Mouse (Mus musculus): ENCODE measurements around the gene Rhox4f. TPM values are rescaled to one million over a fixed set of nuclear protein-coding genes. Genes with fewer than 3 reads are reported as not detected.
"Not testable (repeated sequence)": the region's sequence is repeated elsewhere in the genome, so short reads cannot be mapped to it uniquely, and the experiment has no call there.

The Rhox4f gene
- total RNA-seq (2015) (not detected in 2 replicates), total RNA-seq (2017) (not detected in 2 replicates)

DNA sequence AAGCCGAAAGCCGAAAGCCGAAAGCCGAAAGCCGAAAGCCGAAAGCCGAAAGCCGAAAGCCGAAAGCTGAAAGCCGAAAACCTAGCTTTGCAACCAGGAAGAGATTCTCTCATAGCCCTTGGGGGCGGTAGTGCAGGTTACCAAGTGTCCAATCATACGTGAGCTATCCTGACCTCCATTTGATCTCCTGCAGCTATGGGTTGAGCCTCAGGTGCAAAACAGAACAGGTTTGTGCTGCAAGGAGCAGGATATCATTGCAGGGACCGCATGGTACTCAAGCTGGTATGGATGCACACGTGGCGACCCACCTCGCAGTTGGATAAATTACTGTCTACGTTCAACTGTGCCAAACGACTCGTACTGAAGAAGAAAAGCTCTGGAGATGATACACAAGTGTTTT, at the start of gene Rhox4f:
Gene Rhox4f, minus strand, starts transcription at position 101 of the 400 bp plus-strand sequence.
- ATAC-seq (replicated peaks; ENCODE audit: poor library complexity) = not testable (repeated sequence)

DNA sequence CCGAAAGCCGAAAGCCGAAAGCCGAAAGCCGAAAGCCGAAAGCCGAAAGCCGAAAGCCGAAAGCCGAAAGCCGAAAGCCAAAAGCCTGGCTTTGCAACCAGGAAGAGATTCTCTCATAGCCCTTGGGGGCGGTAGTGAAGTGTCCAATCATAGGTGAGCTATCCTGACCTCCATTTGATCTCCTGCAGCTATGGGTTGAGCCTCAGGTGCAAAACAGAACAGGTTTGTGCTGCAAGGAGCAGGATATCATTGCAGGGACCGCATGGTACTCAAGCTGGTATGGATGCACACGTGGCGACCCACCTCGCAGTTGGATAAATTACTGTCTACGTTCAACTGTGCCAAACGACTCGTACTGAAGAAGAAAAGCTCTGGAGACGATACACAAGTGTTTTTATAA, 43.7 kb upstream of the Rhox4f start, which contains the start of gene Rhox4g:
Gene Rhox4g, minus strand, starts transcription at position 101 of the 400 bp plus-strand sequence.
- ATAC-seq (replicated peaks; ENCODE audit: poor library complexity) = not testable (repeated sequence)

DNA sequence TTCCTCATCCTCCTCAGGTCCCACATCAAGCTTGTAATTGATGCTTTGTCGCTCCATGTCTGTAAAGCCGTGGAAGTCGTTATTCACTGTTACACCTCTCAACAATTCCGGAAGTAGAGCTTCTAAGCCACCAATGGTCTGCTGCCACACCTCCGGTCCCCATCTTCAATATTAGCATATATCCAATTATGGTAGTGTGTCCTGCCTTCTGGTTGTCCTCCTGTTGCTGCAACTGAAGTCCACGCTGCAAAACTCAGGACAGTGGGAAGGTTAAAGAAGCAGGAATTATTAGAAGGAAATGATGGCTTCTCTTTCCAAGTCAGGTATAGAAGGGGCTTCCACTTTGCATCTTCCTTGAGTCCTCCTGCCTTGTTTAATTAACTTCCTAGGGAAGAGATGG, 35.9 kb upstream of the Rhox4f start, which contains the start of gene Rhox2g:
Gene Rhox2g, minus strand, starts transcription at position 101 of the 400 bp plus-strand sequence.
- not testable (repeated sequence) for ATAC-seq (replicated peaks; ENCODE audit: poor library complexity)

DNA sequence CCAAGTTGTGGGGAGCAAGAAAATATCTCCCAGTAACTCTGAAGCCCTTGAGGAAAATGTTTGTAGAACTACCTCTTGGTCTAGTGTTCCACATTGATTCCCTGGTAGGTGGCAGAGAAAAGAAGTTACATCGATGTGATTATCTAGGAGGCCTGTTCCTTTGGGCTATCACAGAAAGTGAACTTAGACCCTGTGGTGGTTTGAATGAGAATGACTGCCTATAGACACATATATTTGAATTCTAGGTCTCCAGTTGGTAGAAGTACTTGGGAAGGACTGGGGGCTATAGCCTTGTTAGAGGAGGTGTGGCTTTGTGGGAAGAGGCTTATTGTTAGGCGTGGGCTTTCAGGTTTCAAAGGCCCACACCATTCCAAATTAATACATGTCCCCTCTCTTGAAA, 21.0 kb upstream of the Rhox4f start, which contains the start of gene Rhox3g:
Gene Rhox3g, minus strand, starts transcription at position 101 of the 400 bp plus-strand sequence.
- not testable (repeated sequence) for ATAC-seq (replicated peaks; ENCODE audit: poor library complexity)

DNA sequence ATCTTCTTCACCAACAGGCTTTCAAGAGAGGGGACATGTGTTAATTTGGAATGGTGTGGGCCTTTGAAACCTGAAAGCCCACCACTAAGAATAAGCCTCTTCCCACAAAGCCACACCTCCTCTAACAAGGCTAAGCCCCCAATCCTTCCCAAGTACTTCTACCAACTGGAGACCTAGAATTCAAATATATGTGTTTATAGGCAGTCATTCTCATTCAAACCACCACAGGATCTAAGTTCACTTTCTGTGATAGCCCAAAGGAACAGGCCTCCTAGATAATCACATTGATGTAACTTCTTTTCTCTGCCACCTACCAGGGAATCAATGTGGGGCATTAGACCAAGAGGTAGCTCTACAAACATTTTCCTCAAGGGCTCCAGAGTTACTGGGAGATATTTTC, 26.8 kb downstream of the Rhox4f start, which contains the start of gene Rhox3f:
Gene Rhox3f, plus strand, starts transcription at position 301 of the 400 bp plus-strand sequence.
- not testable (repeated sequence) for ATAC-seq (replicated peaks; ENCODE audit: poor library complexity)

DNA sequence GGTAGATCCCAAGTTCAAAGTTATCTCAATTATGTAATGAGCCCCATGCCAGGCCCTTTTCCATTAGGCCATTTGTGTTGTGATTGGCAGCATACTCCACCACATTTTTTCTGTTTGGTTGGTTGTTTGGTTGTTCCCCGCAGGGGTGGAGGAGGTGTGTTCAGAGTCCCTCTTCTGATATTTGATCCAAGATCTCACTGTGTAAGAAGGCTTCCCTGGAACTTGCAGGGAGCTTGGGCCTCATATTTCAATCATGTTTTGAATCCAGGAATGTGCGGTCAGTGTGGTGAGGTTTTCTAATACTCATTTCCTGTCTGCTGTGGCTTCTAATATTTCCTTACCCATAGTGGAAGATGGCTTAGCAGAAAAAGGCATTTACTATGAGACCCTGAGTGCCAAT, 34.9 kb downstream of the Rhox4f start:
- ATAC-seq (replicated peaks; ENCODE audit: poor library complexity) = not testable (repeated sequence)

DNA sequence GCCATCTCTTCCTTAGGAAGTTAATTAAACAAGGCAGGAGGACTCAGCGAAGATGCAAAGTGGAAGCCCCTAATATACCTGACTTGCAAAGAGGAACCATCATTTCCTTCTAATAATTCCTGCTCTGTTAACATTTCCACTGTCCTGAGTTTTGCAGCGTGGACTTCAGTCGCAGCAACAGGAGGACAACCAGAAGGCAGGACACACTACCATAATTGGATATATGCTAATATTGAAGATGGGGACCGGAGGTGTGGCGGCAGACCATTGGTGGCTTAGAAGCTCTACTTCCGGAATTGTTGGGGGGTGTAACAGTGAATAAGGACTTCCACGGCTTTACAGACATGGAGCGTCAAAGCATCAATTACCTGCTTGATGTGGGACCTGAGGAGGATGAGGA, 36.4 kb downstream of the Rhox4f start, which contains the start of gene Rhox2f:
Gene Rhox2f, plus strand, starts transcription at position 301 of the 400 bp plus-strand sequence.
- ATAC-seq (replicated peaks; ENCODE audit: poor library complexity) = not testable (repeated sequence)

DNA sequence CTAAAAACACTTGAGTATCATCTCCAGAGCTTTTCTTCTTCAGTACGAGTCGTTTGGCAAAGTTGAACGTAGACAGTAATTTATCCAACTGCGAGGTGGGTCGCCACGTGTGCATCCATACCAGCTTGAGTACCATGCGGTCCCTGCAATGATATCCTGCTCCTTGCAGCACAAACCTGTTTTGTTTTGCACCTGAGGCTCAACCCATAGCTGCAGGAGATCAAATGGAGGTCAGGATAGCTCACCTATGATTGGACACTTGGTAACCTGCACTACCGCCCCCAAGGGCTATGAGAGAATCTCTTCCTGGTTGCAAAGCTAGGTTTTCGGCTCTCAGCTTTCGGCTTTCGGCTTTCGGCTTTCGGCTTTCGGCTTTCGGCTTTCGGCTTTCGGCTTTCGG, 50.4 kb downstream of the Rhox4f start, which contains the start of gene Rhox4e:
Gene Rhox4e, plus strand, starts transcription at position 301 of the 400 bp plus-strand sequence.
- not testable (repeated sequence) for ATAC-seq (replicated peaks; ENCODE audit: poor library complexity)

Other genes with a start within 250 kb of the Rhox4f start
- not detected in 2 replicates for gene Rhox3a2, start 227.7 kb downstream of the Rhox4f start, total RNA-seq (2015)
- gene Rhox3a2, start 227.7 kb downstream of the Rhox4f start, total RNA-seq (2017) = not detected in 2 replicates
- not detected in 2 replicates for gene Rhox4a2, start 216.9 kb downstream of the Rhox4f start, total RNA-seq (2015)
- not detected in 2 replicates for gene Rhox4a2, start 216.9 kb downstream of the Rhox4f start, total RNA-seq (2017)
- gene Rhox2b, start 195.6 kb downstream of the Rhox4f start, total RNA-seq (2015) = not detected in 2 replicates
- not detected in 2 replicates for gene Rhox2b, start 195.6 kb downstream of the Rhox4f start, total RNA-seq (2017)
- not detected in 2 replicates for gene Rhox4b, start 175.2 kb downstream of the Rhox4f start, total RNA-seq (2015)
- not detected in 2 replicates for gene Rhox4b, start 175.2 kb downstream of the Rhox4f start, total RNA-seq (2017)
- gene Rhox2c, start 154.0 kb downstream of the Rhox4f start, total RNA-seq (2015) = not detected in 2 replicates
- not detected in 2 replicates for gene Rhox2c, start 154.0 kb downstream of the Rhox4f start, total RNA-seq (2017)
- gene Rhox3c, start 149.1 kb downstream of the Rhox4f start, total RNA-seq (2015) = not detected in 2 replicates
- not detected in 2 replicates for gene Rhox3c, start 149.1 kb downstream of the Rhox4f start, total RNA-seq (2017)
- gene Rhox4c, start 127.4 kb downstream of the Rhox4f start, total RNA-seq (2015) = not detected in 2 replicates
- gene Rhox4c, start 127.4 kb downstream of the Rhox4f start, total RNA-seq (2017) = not detected in 2 replicates
- gene Rhox2d, start 114.3 kb downstream of the Rhox4f start, total RNA-seq (2015) = not detected in 2 replicates
- not detected in 2 replicates for gene Rhox2d, start 114.3 kb downstream of the Rhox4f start, total RNA-seq (2017)
- gene Rhox4d, start 93.3 kb downstream of the Rhox4f start, total RNA-seq (2015) = not detected in 2 replicates
- not detected in 2 replicates for gene Rhox4d, start 93.3 kb downstream of the Rhox4f start, total RNA-seq (2017)
- not detected in 2 replicates for gene Rhox2e, start 77.3 kb downstream of the Rhox4f start, total RNA-seq (2015)
- gene Rhox2e, start 77.3 kb downstream of the Rhox4f start, total RNA-seq (2017) = not detected in 2 replicates
- gene Rhox3e, start 65.7 kb downstream of the Rhox4f start, total RNA-seq (2015) = not detected in 2 replicates
- gene Rhox3e, start 65.7 kb downstream of the Rhox4f start, total RNA-seq (2017) = not detected in 2 replicates
- gene Rhox4e, start 50.3 kb downstream of the Rhox4f start, total RNA-seq (2015) = not detected in 2 replicates
- gene Rhox4e, start 50.3 kb downstream of the Rhox4f start, total RNA-seq (2017) = not detected in 2 replicates
- not detected in 2 replicates for gene Rhox2f, start 36.3 kb downstream of the Rhox4f start, total RNA-seq (2015)
- gene Rhox2f, start 36.3 kb downstream of the Rhox4f start, total RNA-seq (2017) = not detected in 2 replicates
- not detected in 2 replicates for gene Rhox3f, start 26.7 kb downstream of the Rhox4f start, total RNA-seq (2015)
- not detected in 2 replicates for gene Rhox3f, start 26.7 kb downstream of the Rhox4f start, total RNA-seq (2017)
- gene Rhox3g, start 20.9 kb upstream of the Rhox4f start, total RNA-seq (2015) = not detected in 2 replicates
- gene Rhox3g, start 20.9 kb upstream of the Rhox4f start, total RNA-seq (2017) = not detected in 2 replicates
- not detected in 2 replicates for gene Rhox2g, start 35.8 kb upstream of the Rhox4f start, total RNA-seq (2015)
- not detected in 2 replicates for gene Rhox2g, start 35.8 kb upstream of the Rhox4f start, total RNA-seq (2017)
- gene Rhox4g, start 43.6 kb upstream of the Rhox4f start, total RNA-seq (2015) = not detected in 2 replicates
- gene Rhox4g, start 43.6 kb upstream of the Rhox4f start, total RNA-seq (2017) = not detected in 2 replicates
- gene Rhox3h, start 61.1 kb upstream of the Rhox4f start, total RNA-seq (2015) = not detected in 2 replicates
- gene Rhox3h, start 61.1 kb upstream of the Rhox4f start, total RNA-seq (2017) = not detected in 2 replicates
- gene Rhox2h, start 65.6 kb upstream of the Rhox4f start, total RNA-seq (2015) = not detected in 2 replicates
- not detected in 2 replicates for gene Rhox2h, start 65.6 kb upstream of the Rhox4f start, total RNA-seq (2017)
- gene Rhox5, start 197.1 kb upstream of the Rhox4f start, total RNA-seq (2015) = not detected in 2 replicates
- not detected in 2 replicates for gene Rhox5, start 197.1 kb upstream of the Rhox4f start, total RNA-seq (2017)
- not detected in 2 replicates for gene Rhox6, start 219.2 kb upstream of the Rhox4f start, total RNA-seq (2015)
- gene Rhox6, start 219.2 kb upstream of the Rhox4f start, total RNA-seq (2017) = not detected in 2 replicates
- gene Rhox7a, start 224.0 kb upstream of the Rhox4f start, total RNA-seq (2015) = not detected in 2 replicates
- not detected in 2 replicates for gene Rhox7a, start 224.0 kb upstream of the Rhox4f start, total RNA-seq (2017)